Mouse (Mus musculus): ENCODE results near the gene Rassf2.

- no peak for TF ChIP-seq POLR2A (IDR thresholded peaks at IDR 0.05; ENCODE audit: borderline replicate concordance, control insufficient read depth, low read depth, low read length)
- no peak for TF ChIP-seq CTCF (IDR thresholded peaks at IDR 0.05; ENCODE audit: control insufficient read depth, insufficient read depth, low read length)
Measured at GRCm38 (mm10) chr2:132031364-132032095, 1.5 kb upstream of the Rassf2 start.

Data from bone marrow, adult 2 months (tissue).